Mouse (Mus musculus) G1E (cell line): ENCODE results near the gene Ldlrad3.

Experiments
- CTCF ChIP-seq: IDR thresholded peaks from 2 replicates; pipeline ENCODE4 v1.5.1; 2012; ENCODE audit warnings: low read depth, low read length, inconsistent platforms, mixed read lengths
- GATA1 ChIP-seq: IDR thresholded peaks from 2 replicates; pipeline ENCODE4 v1.6.1; 2012; ENCODE audit warnings: borderline replicate concordance, low read length, inconsistent platforms, mixed read lengths
- GATA2 ChIP-seq: IDR thresholded peaks from 2 replicates; pipeline ENCODE4 v1.6.1; 2012; ENCODE audit warnings: low read depth, low read length, inconsistent platforms, borderline replicate concordance
- POLR2AphosphoS5 ChIP-seq: IDR thresholded peaks from 2 replicates; pipeline ENCODE4 v1.6.1; 2012; ENCODE audit warnings: low read depth, low read length, inconsistent platforms; ENCODE audit not compliant: insufficient replicate concordance
- TAL1 ChIP-seq: conservative IDR thresholded peaks from 2 replicates; pipeline ENCODE4 v1.6.1; 2012; ENCODE audit warnings: low read depth, low read length, inconsistent platforms, mixed read lengths

DNA sequence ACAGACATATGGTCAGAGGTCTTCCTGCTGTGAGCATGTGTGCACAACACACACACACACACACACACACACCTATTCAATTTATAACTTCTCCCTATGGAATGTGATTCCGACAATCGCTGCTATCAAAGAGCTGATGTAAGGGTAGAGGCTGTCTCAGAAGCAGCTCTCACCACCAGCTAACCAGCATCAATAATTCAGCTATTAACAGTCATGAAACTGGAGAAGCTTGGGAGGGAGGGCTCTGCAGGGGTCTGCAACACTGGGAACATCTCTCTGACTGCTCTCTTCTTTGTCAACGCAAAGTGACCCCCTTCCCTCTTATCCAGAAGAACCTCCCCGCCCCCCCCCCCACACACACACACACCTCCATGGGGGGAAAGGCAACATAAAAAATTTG lies 38.6 kb downstream of the Ldlrad3 start:
- TF ChIP-seq CTCF (no peak), GATA1 (no peak), TAL1 (no peak), POLR2AphosphoS5 (no peak), GATA2 (no peak)
